Mouse (Mus musculus) cerebellum, adult 8-10 months (tissue): Measurements from ENCODE around the gene Ablim2.

ENCODE experiments used
- DNase-seq: peaks from one replicate; pipeline ENCODE4 v3.0.0; 2022

Ablim2 gene

DNA sequence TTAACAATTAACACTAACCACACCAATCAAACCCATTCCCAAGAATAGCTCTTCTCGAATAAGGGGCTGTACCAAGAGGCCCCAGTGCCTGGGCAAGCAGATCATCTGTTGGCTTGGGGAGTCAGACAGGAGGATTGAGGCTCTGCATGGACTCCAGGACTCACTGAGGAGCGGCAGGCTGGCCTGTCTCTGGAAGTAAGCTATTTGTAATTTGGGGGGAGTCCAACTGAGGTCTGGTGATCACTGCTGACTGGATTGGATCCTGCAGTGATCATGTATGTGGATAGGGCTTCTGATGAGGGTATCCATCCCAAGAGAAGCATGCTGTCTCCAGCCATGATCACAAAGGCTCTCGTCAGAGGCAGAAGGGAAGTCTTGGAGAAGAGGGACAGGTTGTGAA lies 134.7 kb downstream of the Ablim2 start:
- DNase-seq: no peak

DNA sequence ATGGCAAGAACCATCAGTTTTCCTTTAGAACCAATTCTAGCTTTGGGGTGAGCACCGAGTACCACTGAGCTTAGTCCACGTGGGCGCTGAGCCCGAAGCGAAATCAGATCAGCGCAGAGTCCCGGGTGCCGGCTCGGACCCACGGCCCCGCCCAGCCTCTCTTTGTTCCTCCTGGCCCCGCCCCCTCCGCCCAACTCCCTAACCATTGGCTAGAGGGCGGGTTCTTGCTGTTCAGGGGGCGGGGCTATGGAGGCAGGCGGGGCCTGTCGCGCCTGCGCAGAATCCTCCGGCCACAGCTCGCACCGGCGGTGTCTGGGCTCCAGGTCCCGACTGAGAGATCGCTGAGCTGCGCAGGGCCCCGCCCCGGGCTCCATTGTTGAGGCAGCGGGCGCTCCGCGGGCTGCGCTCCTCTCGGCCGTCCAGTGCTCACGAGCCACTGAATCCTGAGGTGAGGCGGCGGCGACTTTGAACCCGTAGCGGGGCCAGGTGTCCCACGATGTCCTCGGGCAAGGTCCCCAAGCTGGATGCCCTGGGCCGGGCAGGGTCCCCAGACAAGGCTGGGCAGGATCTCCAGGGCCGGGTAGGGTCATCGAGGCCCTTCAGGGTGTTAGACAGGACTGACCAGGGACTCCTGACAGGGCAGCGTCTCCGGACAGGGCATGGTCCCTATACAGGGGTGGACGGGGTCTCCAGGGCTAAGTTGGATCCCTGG lies 135.6 kb downstream of the Ablim2 start, which contains the start of gene Afap1:
TSS of gene Afap1 (plus strand) at position 227 of the 712 bp plus-strand sequence.
- DNase-seq: peak; percentile 99

DNA sequence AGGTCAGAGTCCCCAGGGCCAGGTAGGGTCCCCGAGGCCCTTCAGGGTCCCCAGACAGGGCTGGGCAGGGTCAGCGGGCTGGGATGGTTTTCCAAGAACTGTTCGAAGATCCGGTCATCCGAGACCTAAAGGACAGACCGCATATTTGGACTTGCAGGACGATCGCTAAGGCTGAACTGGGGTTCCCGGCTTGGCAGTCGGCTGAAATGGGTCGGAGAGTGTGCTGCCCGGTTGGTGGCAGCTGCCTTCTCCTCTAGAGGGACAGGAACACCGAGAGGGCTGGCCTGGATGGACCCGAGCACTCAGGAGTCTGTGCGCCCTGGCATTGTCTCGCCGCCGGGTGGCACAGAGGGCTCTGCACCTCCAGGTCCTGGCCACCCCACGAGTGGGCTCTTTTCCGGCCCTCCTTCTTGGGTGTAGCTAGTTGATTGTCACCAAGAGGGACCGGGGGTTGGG lies 136.2 kb downstream of the Ablim2 start:
- DNase-seq: peak; percentile 69

DNA sequence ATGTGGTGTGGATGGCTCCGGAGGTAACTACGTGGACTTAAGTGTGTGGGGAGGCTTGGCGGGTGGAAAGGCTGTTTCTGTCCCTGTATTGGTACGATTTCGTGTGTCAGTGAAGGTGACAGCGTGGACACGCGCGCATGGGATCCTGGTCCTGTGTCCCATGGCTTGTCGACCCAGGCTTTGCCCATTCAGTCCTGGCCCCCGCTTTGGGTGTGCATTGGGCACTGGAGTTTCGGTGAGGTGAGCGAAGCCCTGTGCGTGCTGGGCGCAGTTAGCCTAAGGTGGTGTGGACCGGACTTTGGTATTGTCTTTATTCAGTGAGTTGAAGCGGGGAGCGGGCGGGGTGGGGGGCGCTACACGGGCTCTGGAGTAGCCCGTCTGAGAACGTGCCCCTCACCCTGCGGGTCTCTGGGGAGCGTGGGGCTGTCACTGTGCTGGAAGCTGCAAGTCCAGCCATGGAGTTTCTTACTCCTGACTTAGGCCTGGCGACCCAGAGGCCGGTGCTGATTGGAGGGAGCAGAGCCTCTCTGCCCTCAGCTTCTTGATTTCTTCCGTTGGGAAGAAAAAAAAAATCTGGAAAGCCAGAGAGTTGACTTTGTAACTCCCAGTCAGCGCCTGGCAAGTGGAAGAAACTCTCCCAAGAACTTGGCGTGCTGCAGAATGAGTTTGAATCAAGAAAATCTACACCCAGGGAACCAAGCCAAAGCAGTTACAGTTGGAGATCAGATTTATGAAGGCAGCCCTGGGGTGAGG lies 136.8 kb downstream of the Ablim2 start:
- no peak for DNase-seq

DNA sequence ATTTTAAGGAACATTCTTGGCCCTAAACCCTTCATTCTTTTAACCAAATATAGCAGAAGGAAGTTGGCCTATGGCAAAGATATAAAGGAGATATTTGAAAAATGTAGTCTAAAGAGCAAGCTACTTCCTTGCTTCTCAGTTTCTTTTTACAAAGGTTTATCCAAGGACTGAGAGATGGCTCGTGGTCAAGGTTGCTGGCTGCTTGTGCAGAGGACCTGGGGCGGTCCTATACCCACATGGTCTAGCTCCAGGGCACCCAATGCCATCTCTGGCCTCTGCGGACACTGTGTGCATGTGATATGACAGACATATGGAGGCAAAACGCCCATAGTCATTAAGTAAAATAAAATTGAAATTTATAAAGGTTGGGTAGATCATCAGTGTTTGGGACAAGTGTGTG lies 138.2 kb downstream of the Ablim2 start:
- no peak for DNase-seq

DNA sequence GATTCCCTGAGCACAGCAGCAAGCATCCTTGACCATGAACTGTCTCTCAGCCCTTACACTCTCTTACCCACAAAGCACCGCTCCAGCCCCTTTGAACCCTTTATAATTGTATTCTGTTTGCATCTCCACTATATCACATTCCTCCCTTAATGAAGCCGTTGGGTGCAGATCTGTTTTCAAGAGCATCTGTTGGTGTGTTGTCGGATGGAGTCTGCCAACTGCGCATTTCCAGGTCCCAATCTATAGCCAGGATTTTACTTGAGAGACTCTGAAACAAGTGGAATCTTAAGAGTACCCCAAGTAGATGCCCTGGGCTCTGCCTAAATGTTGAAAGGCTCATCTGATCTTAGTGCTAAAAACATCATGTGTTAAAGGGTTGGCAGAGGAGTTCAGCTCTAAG lies 138.9 kb downstream of the Ablim2 start:
- DNase-seq: no peak

DNA sequence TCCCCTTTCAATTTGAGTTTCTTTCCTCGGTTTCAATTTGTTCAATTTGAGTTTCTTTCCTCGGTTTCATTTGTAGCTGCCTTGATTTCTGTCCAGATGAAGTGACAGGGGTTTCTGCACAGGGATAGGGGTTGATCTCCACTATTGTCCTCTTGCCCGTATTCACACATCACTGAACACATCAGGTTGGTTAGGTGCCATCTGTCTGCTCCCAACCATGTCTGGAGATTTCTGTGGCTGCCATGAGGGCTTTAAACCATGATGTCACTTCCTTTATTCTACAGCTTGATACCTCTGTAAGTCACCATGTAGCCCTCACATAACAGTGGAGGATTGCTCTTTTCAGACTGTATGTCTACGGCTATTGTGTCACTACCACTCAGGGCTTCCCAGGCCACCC lies 139.5 kb downstream of the Ablim2 start:
- DNase-seq: no peak

DNA sequence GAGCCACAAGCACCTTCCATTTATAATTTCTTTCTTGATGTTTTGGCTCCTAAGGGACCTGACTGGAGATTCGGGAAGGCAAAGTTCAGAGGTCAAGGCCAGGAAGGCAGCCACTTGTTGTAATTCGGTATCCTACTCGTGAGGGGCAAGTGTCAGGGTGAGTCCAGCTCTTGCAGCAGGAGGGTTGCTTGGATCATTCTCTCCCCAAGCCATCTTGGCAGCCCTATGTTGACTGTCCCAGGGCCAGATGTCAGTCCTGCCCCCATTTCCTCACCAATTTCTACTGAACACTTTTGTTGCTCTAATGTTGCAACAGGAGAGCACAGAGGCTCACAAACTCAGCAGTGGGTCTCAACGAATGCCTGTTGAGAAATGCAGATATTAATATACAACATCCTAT lies 140.4 kb downstream of the Ablim2 start:
- DNase-seq: no peak

DNA sequence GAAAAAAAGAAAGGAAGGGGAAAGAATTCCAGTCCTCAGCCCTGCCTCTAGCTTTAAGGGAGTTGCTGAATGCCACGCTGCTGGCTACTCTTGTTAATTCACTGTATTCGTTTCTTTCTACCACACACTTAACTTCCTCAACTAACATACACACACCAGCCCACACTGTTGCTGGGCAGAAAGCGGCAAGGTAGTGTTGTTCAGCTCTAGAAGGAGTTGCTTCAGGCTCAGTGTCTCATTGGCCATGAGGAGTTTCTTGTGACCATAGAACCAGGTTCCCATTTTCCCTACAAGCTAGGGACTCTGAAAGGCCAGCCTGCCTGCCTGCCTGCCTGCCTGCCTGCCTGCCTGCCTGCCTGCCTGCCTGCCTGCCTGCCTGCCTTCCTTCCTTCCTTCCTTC lies 141.3 kb downstream of the Ablim2 start:
- DNase-seq: no peak

DNA sequence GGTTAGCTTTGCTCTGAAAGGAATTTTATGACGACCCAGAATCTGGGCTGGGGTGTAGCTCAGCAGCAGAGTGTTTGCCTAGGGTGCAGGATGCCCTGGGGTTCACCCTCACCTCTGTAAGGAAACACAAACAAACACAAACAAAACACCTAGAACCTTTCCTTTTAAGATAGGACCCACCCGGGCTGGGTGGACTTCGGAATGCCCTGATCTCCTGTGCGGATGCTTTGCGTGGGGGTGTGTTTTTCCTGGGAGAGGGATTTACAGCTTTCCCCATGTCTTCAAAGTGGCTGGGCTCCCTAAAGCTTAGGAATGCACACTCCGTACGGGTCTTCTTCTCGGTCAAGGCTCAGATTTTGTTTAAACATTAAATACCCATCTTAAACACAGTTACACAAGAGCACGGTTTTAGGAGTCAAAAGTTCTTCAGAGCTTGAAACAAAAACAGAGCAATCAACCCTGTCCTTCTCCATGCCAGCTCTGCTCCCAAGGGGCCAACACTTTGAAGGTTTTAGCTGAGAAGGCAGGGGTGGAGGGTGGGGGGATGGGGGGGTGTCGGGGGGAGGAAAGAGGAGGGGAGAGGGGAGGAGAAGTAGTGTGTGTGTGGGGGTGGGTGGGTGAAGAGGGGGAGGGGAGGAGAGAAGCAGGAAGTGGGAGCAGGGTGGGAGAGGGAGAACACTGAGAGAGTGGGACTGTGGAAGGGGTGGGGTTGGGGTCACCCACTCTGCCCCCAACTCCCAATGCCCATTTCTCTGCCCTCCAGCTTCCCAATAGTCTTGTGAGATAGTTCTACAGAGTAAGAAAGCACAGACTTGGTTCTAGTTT lies 142.9 kb downstream of the Ablim2 start:
- no peak for DNase-seq

DNA sequence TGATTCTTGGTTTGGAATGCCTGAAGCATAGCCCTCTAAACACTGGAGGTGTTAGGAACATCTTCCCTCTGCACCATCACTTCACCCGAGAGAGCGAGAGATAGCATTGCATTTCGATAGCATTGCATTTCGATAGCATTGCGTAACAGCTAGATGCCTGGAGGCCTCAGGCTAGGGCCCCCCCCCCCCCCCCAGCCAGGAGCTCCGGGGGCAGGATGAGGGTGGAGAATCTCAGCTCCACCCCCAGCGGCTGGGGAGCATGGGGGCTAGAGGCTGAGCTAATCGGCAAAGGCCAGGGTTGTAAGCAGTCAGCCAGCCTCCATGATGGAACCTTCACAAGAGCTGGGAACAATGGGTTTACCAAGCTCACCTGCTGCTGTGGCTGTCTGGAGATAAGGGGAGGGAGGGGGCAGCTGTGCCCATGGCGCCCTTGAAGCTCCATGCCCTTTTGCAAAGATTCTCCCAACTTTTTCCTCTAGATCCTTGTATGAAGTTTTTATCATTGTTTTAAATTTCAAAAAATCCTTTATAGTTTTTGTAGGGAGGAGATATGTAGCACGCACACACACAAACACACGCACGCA lies 143.6 kb downstream of the Ablim2 start:
- DNase-seq: no peak

DNA sequence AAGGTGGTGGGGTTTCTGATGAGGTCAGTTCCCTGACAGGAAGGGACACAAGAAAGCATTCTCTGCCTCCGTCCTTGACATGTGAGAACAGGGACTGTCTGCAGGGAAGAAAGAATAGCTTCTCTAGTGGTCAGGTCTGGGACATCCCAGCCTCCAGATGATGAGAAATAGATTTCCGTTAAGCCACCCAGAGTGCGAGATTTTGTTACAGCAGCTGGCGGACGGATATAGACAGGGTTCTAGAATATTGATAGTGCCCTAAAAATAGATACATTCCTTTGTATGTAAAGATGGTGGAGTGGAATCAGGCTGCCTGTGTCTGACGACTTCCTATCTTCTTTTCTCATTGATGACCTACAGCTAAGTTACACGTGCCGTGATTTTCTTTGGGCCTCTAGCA lies 145.8 kb downstream of the Ablim2 start:
- no peak for DNase-seq

DNA sequence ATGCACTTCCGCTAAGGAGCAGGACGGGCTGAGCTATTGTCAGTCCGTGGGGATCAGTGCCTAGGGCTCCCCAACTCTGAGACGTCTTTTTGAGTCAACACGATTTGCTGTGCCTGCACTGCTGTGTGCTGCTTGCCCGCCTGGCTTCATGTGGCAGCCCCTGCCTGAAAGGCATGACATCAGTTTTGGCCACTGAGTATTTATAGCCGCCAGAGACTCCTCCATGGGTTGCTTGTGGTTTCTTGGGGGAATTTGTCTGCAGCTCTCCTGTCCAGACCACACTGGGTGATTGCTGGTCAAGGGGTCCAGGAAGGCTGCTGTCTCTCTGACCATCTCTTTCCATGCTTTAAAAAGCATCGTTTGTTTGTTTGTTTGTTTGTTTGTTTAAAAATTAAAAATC lies 147.6 kb downstream of the Ablim2 start:
- no peak for DNase-seq

DNA sequence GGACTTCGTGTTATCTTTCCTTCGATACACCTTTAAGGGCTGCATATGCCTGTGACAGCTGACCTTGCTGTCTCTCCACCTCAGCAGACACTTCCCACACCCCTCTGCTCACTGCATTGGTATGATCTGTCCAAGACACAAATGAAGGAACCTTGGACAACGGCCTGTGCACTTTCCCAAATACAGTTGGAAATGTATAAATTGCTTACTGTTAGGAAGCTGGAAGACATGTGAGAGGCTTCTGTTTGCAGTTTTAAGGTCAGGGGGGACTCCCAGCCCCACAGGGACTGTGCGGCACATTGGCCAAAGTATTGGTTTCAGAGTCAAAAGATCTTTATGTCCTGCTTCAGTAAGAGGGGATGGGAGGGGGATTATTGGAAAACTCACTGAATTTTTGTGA lies 149.4 kb downstream of the Ablim2 start:
- no peak for DNase-seq

DNA sequence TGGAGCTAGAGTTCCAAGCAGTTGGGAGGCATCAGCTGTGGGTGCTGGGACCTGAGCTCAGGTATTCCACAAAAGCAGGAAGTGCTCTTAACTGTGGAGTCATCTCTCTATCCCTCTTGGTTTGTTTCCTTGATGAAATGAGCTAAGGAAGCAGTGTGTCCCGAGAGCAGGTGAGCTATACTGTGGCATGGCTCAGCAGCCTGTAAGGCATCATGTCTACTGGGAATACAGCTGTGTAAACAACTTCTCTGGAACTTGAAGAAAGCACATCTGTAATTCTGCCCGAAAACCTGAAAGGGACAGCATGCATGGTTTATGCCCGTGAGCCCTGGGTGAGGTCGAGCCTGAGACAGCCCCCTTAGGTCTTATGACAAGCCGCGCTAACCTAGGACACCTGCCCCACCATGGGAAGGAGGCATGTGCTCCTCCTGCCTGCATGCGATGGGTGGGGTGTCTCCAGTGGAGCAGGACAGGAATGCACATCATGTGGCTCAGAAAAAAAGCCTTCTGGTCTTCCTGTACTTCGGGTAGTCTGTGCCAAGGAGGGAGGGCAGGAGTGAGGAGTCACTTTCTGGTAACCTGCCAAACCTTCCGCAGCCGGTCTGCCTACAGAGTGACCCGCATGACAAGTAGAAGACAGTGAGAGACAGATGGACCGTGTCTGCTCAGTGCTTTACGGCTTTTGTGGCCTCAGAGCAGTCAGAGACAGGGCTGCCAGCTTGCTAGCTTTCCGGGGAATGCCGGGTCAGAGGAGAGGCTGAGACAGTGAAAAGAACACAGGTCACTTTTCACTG lies 150.2 kb downstream of the Ablim2 start:
- peak; percentile 85 for DNase-seq

DNA sequence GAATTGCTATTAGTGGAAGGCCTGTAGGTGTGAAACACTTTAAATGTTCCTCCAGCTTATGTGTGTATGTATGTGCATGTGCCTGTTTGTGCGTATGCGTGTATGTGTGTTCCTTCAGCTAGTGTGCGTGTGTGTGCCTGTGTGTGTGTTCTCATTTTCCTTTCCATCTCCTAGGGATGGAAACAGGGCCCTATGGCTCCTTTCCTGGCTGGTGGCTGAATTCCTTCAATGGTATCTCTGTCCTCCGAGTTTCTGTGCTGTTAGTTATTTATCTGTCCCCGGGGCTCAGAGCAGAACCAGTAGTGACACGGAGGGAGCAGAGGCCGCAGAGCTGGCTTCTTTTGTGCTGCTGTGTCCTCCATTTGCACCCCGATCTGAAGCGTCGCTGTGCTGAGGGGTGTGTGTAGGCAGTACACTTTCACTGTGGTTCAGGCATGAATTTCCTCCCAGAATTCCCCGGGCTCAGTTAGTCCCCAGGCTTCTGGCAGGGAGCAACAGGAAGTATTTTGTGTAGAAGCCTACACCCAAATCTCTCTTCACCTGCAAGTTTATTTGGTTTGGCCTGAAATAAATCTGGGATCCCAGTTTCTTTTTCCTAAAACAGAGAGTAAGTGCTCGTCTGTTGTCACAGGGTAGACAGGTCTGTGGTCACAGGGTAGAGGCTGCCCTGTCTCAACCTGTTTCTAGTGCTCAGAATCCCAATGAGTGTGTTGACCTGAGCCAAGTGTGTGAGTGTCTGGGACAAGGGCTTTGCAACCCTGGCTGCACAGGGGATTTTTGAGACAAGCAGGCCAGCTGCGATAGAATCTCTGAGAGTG lies 151.2 kb downstream of the Ablim2 start:
- no peak for DNase-seq

DNA sequence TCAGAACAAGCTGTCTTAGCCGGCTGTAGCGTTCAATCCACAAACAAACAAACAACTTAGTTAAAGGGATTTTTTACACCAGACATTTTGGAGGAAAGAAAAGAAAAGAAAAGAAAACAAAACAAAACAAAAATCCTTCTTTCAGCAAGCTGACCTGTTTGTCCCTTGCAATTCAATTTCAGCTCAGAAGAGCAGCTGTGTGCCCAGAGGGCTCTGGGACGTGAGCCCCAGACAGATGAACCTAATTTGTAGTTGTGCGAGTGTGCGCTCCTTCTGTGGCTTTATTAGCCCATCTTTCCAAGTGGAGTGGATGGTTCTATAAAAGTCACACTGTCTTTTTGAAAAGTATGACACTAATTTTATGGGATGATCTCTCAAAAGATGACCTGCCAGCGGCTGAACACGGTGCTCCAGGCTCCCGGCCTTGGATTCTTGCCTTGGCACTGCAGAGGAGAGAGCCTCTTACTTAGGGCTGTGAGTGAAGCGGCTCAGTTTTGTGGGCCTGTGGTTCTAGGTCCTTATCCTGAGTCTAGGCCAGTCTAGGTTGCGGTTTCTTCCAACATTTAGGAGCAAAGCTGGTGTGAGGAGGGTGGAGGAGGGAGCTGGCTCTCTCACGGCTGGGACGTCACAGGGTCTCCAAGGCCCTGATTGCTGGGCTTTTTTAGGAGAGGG lies 158.1 kb downstream of the Ablim2 start:
- DNase-seq: no peak

DNA sequence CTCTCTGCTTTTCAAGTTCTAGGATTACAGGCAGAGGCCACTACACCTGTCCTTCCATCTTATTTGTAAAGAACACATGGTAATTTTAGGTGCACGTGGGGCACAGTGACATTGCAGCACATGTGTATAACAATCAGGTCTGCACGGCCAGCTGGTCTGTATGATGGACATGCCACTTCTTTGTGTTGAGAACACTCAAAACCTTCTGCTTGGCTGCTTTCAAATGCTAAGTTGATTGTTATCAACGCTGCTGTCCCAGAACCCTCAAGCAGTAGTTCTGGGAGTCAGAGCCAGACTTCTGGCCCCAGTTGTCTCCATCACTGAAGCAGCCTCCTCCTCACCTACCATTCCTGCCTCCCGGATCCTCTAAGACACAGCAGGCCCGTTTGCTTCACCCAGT lies 159.0 kb downstream of the Ablim2 start:
- no peak for DNase-seq

DNA sequence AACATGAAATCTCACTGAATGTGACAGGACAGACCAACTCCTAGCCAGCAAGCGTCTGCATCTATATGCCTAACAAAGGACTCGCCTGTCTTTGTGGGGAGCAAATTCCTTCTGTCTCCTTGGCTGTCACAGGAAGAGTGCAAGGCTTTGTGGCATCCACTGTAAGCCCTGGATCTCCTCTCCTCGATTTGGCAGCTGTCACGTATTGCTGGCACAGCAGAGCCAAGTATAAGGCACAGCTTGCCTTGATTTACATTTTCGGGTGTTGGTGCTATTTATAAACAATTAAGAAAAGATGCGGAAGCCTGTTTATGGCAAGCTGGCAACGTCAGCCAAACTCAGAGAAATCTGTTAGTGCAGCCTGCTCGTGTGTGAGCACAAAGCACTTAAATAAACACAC lies 160.7 kb downstream of the Ablim2 start:
- no peak for DNase-seq

DNA sequence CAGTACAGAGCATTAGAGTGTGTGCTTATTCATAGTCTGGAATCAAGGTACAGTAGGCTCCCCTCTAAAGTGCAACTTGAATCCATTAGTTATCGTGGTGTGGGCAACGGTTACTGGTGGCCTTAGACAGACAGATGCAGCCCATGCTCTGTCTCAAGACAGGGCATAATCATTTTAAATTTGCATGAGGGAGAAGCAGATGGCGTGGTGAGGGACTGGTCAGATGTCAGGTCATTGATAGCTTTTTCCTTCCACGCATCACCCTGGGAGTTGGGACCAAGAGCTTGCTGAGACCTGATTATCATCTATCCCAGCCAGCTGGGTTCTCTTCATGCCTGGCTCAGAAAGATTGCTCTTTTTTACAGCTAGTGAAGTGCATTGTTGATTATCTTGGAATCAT lies 162.4 kb downstream of the Ablim2 start:
- no peak for DNase-seq

DNA sequence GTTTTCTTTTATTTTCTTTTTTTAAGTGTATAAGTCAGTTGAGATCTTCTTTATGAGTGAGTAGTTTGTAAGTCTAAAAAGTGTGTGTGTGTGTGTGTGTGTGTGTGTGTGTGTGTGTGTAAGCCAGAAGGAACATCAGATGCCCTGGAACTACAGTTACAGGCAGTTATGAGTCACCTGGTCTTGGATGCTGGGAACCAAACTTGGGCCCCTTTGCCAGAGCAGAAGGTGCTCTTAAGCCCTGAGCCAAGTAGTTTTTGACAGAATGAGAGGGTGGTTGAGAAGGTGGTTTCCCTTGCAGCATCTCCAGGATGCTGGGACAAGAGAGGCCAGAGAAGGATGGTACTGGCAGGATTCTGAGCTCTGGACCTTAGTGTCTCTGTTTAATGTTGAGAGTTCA lies 162.9 kb downstream of the Ablim2 start:
- no peak for DNase-seq
